16 mouse cellular contexts compared by ENCODE assay signal in the genomic region with DNA sequence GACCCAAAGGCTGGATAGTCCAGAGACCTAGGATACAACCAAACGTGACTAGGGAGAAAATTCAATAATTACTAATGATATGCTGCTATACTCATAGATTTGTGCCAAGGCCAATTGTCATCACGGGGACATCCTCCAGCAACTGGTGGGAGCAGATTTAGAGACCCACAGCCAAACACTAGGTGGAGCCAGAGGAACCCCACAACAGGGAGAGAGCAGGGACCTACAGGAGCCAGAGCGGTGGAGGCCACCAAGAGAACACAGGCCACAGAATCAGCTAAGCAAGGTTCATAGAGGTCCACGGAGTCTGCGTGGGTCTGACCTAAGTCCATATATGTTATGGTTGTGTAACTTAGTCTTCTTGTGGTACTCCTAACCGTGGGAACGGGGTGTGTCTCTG. TPM values are rescaled to one million over a fixed set of nuclear protein-coding genes. Genes with fewer than 3 reads are reported as not detected.
DNase-seq lines count a peak whose midpoint lies in the region; ATAC-seq and TF ChIP-seq lines count a peak whose summit lies in the region.
"Had no signal": no experiment of that assay in that cellular context is flagged by ENCODE, and none has a peak within 500 bp of the region (broad histone marks: within the 10 kb centered on the region; RNA-seq: fewer than 3 reads in every experiment).

No protein-coding gene starts in this region.

- no peak overlapping the region for H3K4me2 ChIP-seq in intestine, postnatal 0 days (replicated peaks; ENCODE audit: low read depth)
- H3K4me2 ChIP-seq in intestine, embryonic 16.5 days (ENCODE audit: low read depth, low read length) = no peak overlapping the region
- no peak overlapping the region for H3K4me2 ChIP-seq in stomach, postnatal 0 days (replicated peaks; ENCODE audit: low read depth)
- H3K4me2 ChIP-seq: hindbrain, embryonic 14.5 days; limb, embryonic 15.5 days; neural tube, embryonic 13.5 days had no signal

- no peaks in the 10 kb centered on the region for H3K4me1 ChIP-seq in intestine, postnatal 0 days (replicated peaks; ENCODE audit: control insufficient read depth, insufficient read depth, low read length)
- H3K4me1 ChIP-seq in intestine, embryonic 16.5 days (ENCODE audit: control insufficient read depth, insufficient read depth, low read length) = 0 out of 2 replicates have a peak, but pooled peaks cover 2% of the 10 kb centered on the region
- H3K4me1 ChIP-seq in stomach, postnatal 0 days (replicated peaks; ENCODE audit: control insufficient read depth, insufficient read depth) = no peaks in the 10 kb centered on the region
- H3K4me1 ChIP-seq: limb, embryonic 15.5 days; neural tube, embryonic 13.5 days had no signal

- no peak for ATAC-seq in intestine, postnatal 0 days
- ATAC-seq in intestine, embryonic 16.5 days = no peak
- peak; percentile 80 for ATAC-seq in common myeloid progenitor, adult 5-6 weeks (replicated peaks; ENCODE audit: low read depth, poor library complexity, severe bottlenecking)
- ATAC-seq in stomach, postnatal 0 days (ENCODE audit: low FRiP score, low TSS enrichment) = no peak

- H3K36me3 ChIP-seq in intestine, postnatal 0 days (ENCODE audit: control insufficient read depth, insufficient read depth) = no peaks in the 10 kb centered on the region
- H3K36me3 ChIP-seq in intestine, embryonic 16.5 days (ENCODE audit: control insufficient read depth, insufficient read depth, low read length) = no peaks in the 10 kb centered on the region
- H3K36me3 ChIP-seq in stomach, postnatal 0 days (ENCODE audit: control insufficient read depth, insufficient read depth, low read length) = no peaks in the 10 kb centered on the region
- H3K36me3 ChIP-seq: limb, embryonic 15.5 days; neural tube, embryonic 13.5 days had no signal

- H3K27me3 ChIP-seq in intestine, postnatal 0 days (replicated peaks; ENCODE audit: control insufficient read depth, insufficient read depth, low read length) = no peaks in the 10 kb centered on the region
- no peaks in the 10 kb centered on the region for H3K27me3 ChIP-seq in intestine, embryonic 16.5 days (replicated peaks; ENCODE audit: control insufficient read depth, insufficient read depth, low read length)
- H3K27me3 ChIP-seq in stomach, postnatal 0 days (ENCODE audit: control insufficient read depth, insufficient read depth, low read length) = no peaks in the 10 kb centered on the region
- H3K27me3 ChIP-seq: limb, embryonic 15.5 days; neural tube, embryonic 13.5 days had no signal

- no peak overlapping the region for H3K27ac ChIP-seq in intestine, postnatal 0 days (ENCODE audit: low read depth, low read length)
- no peak overlapping the region for H3K27ac ChIP-seq in intestine, embryonic 16.5 days (ENCODE audit: low read length)
- H3K27ac ChIP-seq in stomach, postnatal 0 days (replicated peaks) = no peak overlapping the region
- H3K27ac ChIP-seq: hindbrain, embryonic 14.5 days; limb, embryonic 15.5 days; neural tube, embryonic 13.5 days had no signal

- peak; percentile 4 for DNase-seq in thymus, postnatal 0 days (ENCODE audit: low spot score)
- no peak for DNase-seq in thymus, postnatal 14 days
- DNase-seq in stomach, postnatal 0 days (ENCODE audit: low spot score) = no peak
- no peak for DNase-seq in adrenal gland, adult 2 months
- DNase-seq in Muller cell, postnatal 12 days (ENCODE audit: inconsistent ontology term) = no peak
- DNase-seq: layer of hippocampus, adult 9-11 months; right cerebral cortex, postnatal 14 days had no signal

- peak; percentile 50 for TF ChIP-seq CTCF in intestine, postnatal 0 days (IDR thresholded peaks at IDR 0.05; ENCODE audit: low read depth)
- peak; percentile 45; the same call in 1 of the 2 replicates for TF ChIP-seq CTCF in stomach, postnatal 0 days (IDR thresholded peaks at IDR 0.05; ENCODE audit: low read depth)

- H3K4me3 ChIP-seq in intestine, postnatal 0 days (ENCODE audit: low read depth, low read length) = no peak overlapping the region
- H3K4me3 ChIP-seq in intestine, embryonic 16.5 days (ENCODE audit: low read length) = no peak overlapping the region
- H3K4me3 ChIP-seq in stomach, postnatal 0 days (ENCODE audit: low read depth, low read length) = no peak overlapping the region
- H3K4me3 ChIP-seq: limb, embryonic 15.5 days; neural tube, embryonic 13.5 days had no signal

- TF ChIP-seq EP300 in stomach, postnatal 0 days (optimal IDR thresholded peaks at IDR 0.05) = no peak

- no peaks in the 10 kb centered on the region for H3K9me3 ChIP-seq in intestine, postnatal 0 days (ENCODE audit: control insufficient read depth)
- peaks cover 3% of the 10 kb centered on the region; the same call in 1 of the 2 replicates for H3K9me3 ChIP-seq in intestine, embryonic 16.5 days (ENCODE audit: control insufficient read depth, low read length)
- H3K9me3 ChIP-seq in stomach, postnatal 0 days (ENCODE audit: control insufficient read depth, low read length) = no peaks in the 10 kb centered on the region
- H3K9me3 ChIP-seq: limb, embryonic 15.5 days; neural tube, embryonic 13.5 days had no signal

- H3K9ac ChIP-seq in intestine, postnatal 0 days (ENCODE audit: low read depth, low read length) = no peak overlapping the region
- no peak overlapping the region for H3K9ac ChIP-seq in intestine, embryonic 16.5 days (ENCODE audit: low read depth, low read length)
- H3K9ac ChIP-seq in stomach, postnatal 0 days (ENCODE audit: low read length) = no peak overlapping the region
- H3K9ac ChIP-seq: hindbrain, embryonic 14.5 days; limb, embryonic 15.5 days; neural tube, embryonic 13.5 days had no signal

- 77% methylated on average over 7 of the region's 7 CpGs for WGBS in intestine, postnatal 0 days
- 78% methylated on average over 7 of the region's 7 CpGs for WGBS in intestine, embryonic 16.5 days
- 66% methylated on average over 7 of the region's 7 CpGs for WGBS in stomach, postnatal 0 days

RNA-seq across cellular contexts. Expression of a gene that starts 6.0 kb away (rescaled TPM):
- polyA plus RNA-seq in intestine, postnatal 0 days (2015; fragmentation: Nextera tagmentation; extraction: Ambion mirVana) = not detected in 2 replicates
- polyA plus RNA-seq in intestine, embryonic 16.5 days (2015; fragmentation: Nextera tagmentation; extraction: Ambion mirVana) = not detected in 2 replicates
- not detected in 2 replicates for polyA plus RNA-seq in thymus, postnatal 0 days (2015; fragmentation: Nextera tagmentation; extraction: Ambion mirVana)
- total RNA-seq in common myeloid progenitor, adult 5-6 weeks (2017) = not detected in 2 replicates
- polyA plus RNA-seq in stomach, postnatal 0 days (2015; fragmentation: Nextera tagmentation; extraction: Ambion mirVana) = not detected in 2 replicates
- total RNA-seq in adrenal gland, adult 2 months (2021) = not detected
- polyA plus RNA-seq in adrenal gland, adult 2 months (2012; rRNA removed) = not detected in 2 replicates
- polyA plus RNA-seq: gonadal fat pad, adult 2 months; limb, embryonic 15.5 days; neural tube, embryonic 13.5 days had no signal

RNA-seq across cellular contexts. Expression of a gene that starts 37.3 kb away (rescaled TPM):
- polyA plus RNA-seq in intestine, postnatal 0 days (2015; fragmentation: Nextera tagmentation; extraction: Ambion mirVana) = not detected in 2 replicates
- not detected in 2 replicates for polyA plus RNA-seq in intestine, embryonic 16.5 days (2015; fragmentation: Nextera tagmentation; extraction: Ambion mirVana)
- not detected in 2 replicates for polyA plus RNA-seq in thymus, postnatal 0 days (2015; fragmentation: Nextera tagmentation; extraction: Ambion mirVana)
- total RNA-seq in common myeloid progenitor, adult 5-6 weeks (2017) = not detected in 2 replicates
- polyA plus RNA-seq in stomach, postnatal 0 days (2015; fragmentation: Nextera tagmentation; extraction: Ambion mirVana) = not detected in 2 replicates
- total RNA-seq in adrenal gland, adult 2 months (2021) = not detected
- not detected in 2 replicates for polyA plus RNA-seq in adrenal gland, adult 2 months (2012; rRNA removed)
- polyA plus RNA-seq: forebrain, embryonic 11.5 days; gonadal fat pad, adult 2 months; hindbrain, embryonic 14.5 days; limb, embryonic 15.5 days; neural tube, embryonic 13.5 days; testis, adult 2 months had no signal

RNA-seq across cellular contexts. Expression of a gene that starts 52.1 kb away (rescaled TPM):
- not detected in 2 replicates for polyA plus RNA-seq in intestine, postnatal 0 days (2015; fragmentation: Nextera tagmentation; extraction: Ambion mirVana)
- not detected in 2 replicates for polyA plus RNA-seq in intestine, embryonic 16.5 days (2015; fragmentation: Nextera tagmentation; extraction: Ambion mirVana)
- polyA plus RNA-seq in thymus, postnatal 0 days (2015; fragmentation: Nextera tagmentation; extraction: Ambion mirVana) = not detected in 2 replicates
- total RNA-seq in common myeloid progenitor, adult 5-6 weeks (2017) = not detected in 2 replicates
- not detected in 2 replicates for polyA plus RNA-seq in stomach, postnatal 0 days (2015; fragmentation: Nextera tagmentation; extraction: Ambion mirVana)
- not detected for total RNA-seq in adrenal gland, adult 2 months (2021)
- not detected in 2 replicates for polyA plus RNA-seq in adrenal gland, adult 2 months (2012; rRNA removed)
- polyA plus RNA-seq: forebrain, embryonic 11.5 days; gonadal fat pad, adult 2 months; hindbrain, embryonic 14.5 days; limb, embryonic 15.5 days; neural tube, embryonic 13.5 days; testis, adult 2 months had no signal
